Mouse (Mus musculus) limb, embryonic 12.5 days (tissue): Measurements from ENCODE around the gene 2300002M23Rik. TPM values are rescaled to one million over a fixed set of nuclear protein-coding genes. Genes with fewer than 3 reads are reported as not detected.

Experiments
- ATAC-seq: fragments of 200-750 bp; cut with Nextera tagmentation; 2 replicates; pipeline ENCODE4 v1.8.0; 2017; ENCODE audit warnings: low read depth, moderate TSS enrichment; ENCODE audit not compliant: insufficient number of reproducible peaks, insufficient read depth, low FRiP score, low TSS enrichment
- H3K27ac ChIP-seq: fragments of 300-500 bp; sonication (generic); 2 replicates; pipeline ENCODE4 v1.5.1; 2016; ENCODE audit warnings: mild to moderate bottlenecking, moderate library complexity
- H3K27me3 ChIP-seq: fragments of 300-500 bp; sonication (generic); 2 replicates; pipeline ENCODE4 v1.6.1; 2016; ENCODE audit warnings: mild to moderate bottlenecking, moderate library complexity
- H3K36me3 ChIP-seq: fragments of 300-500 bp; sonication (generic); 2 replicates; pipeline ENCODE4 v1.6.1; 2016; ENCODE audit warnings: mild to moderate bottlenecking, moderate library complexity
- H3K4me1 ChIP-seq: fragments of 300-500 bp; sonication (generic); replicated peaks from 2 replicates; pipeline ENCODE4 v1.6.1; 2016
- H3K4me2 ChIP-seq: fragments of 300-500 bp; sonication (generic); 2 replicates; pipeline ENCODE4 v1.6.1; 2016; ENCODE audit warnings: mild to moderate bottlenecking, moderate library complexity
- H3K4me3 ChIP-seq: fragments of 300-500 bp; sonication (generic); replicated peaks from 2 replicates; pipeline ENCODE4 v1.5.1; 2016; ENCODE audit warnings: mild to moderate bottlenecking
- H3K9ac ChIP-seq: fragments of 300-500 bp; sonication (generic); replicated peaks from 2 replicates; pipeline ENCODE4 v1.6.1; 2016; ENCODE audit warnings: mild to moderate bottlenecking, moderate library complexity
- H3K9me3 ChIP-seq: fragments of 300-500 bp; sonication (generic); 2 replicates; pipeline ENCODE4 v1.6.1; 2016; ENCODE audit warnings: mild to moderate bottlenecking, moderate library complexity
- WGBS: fragments of 180-500 bp; shearing (Covaris S2); methylation state at CpG from one replicate; pipeline ENCODE4 v1.1.7; 2016; 5-methylcytosine and 5-hydroxymethylcytosine counted together
- polyA plus RNA-seq: library from polyadenylated mRNA; unstranded; fragments of >200 nt; fragmentation: Nextera tagmentation; extraction: Ambion mirVana; gene quantifications from 2 replicates; pipeline ENCODE4 v1.2.1, GENCODE M21; 2016

Gene 2300002M23Rik
- polyA plus RNA-seq, 1 experiment from 2014 or later: not detected

GRCm38 (mm10) chr17:35543412-35543861 is 23.8 kb upstream of the 2300002M23Rik start:
- no peak overlapping the region for H3K27ac ChIP-seq
- no peak overlapping the region for H3K4me2 ChIP-seq
- H3K4me1 ChIP-seq: no peaks in the 10 kb centered on the region
- no peaks in the 10 kb centered on the region for H3K9me3 ChIP-seq
- no peak overlapping the region for H3K4me3 ChIP-seq
- no peaks in the 10 kb centered on the region for H3K36me3 ChIP-seq
- H3K27me3 ChIP-seq: no peaks in the 10 kb centered on the region
- WGBS: 65% methylated on average over 14 of the region's 14 CpGs
- no peak for ATAC-seq
- no peak overlapping the region for H3K9ac ChIP-seq

GRCm38 (mm10) chr17:35544001-35544400 is 23.2 kb upstream of the 2300002M23Rik start:
- H3K9ac ChIP-seq: no peak overlapping the region
- ATAC-seq: no peak
- H3K4me3 ChIP-seq: no peak overlapping the region
- no peaks in the 10 kb centered on the region for H3K36me3 ChIP-seq
- no peak overlapping the region for H3K27ac ChIP-seq
- no peaks in the 10 kb centered on the region for H3K9me3 ChIP-seq
- H3K27me3 ChIP-seq: no peaks in the 10 kb centered on the region
- H3K4me2 ChIP-seq: no peak overlapping the region
- WGBS: 84% methylated on average over 6 of the region's 6 CpGs
- no peaks in the 10 kb centered on the region for H3K4me1 ChIP-seq

- H3K27me3 ChIP-seq: no peaks in the 10 kb centered on the region
- 39% methylated on average over 6 of the region's 6 CpGs for WGBS
- no peaks in the 10 kb centered on the region for H3K4me1 ChIP-seq
- H3K9ac ChIP-seq: no peak overlapping the region
- H3K4me3 ChIP-seq: no peak overlapping the region
- no peak overlapping the region for H3K27ac ChIP-seq
- H3K4me2 ChIP-seq: no peak overlapping the region
- H3K9me3 ChIP-seq: no peaks in the 10 kb centered on the region
- no peak for ATAC-seq
- no peaks in the 10 kb centered on the region for H3K36me3 ChIP-seq
Measured at GRCm38 (mm10) chr17:35544680-35545079, 22.6 kb upstream of the 2300002M23Rik start.

GRCm38 (mm10) chr17:35547465-35547864 is 19.8 kb upstream of the 2300002M23Rik start:
- H3K9me3 ChIP-seq: no peaks in the 10 kb centered on the region
- no peaks in the 10 kb centered on the region for H3K4me1 ChIP-seq
- no peaks in the 10 kb centered on the region for H3K36me3 ChIP-seq
- H3K27me3 ChIP-seq: no peaks in the 10 kb centered on the region
- 61% methylated on average over 2 of the region's 2 CpGs for WGBS
- H3K4me3 ChIP-seq: no peak overlapping the region
- no peak overlapping the region for H3K9ac ChIP-seq
- ATAC-seq: no peak
- no peak overlapping the region for H3K27ac ChIP-seq
- no peak overlapping the region for H3K4me2 ChIP-seq

GRCm38 (mm10) chr17:35548636-35549035 is 18.6 kb upstream of the 2300002M23Rik start:
- Histone ChIP-seq H3K9ac (no peak overlapping the region), H3K36me3 (no peaks in the 10 kb centered on the region), H3K4me1 (no peaks in the 10 kb centered on the region), H3K4me3 (no peak overlapping the region), H3K27ac (no peak overlapping the region), H3K9me3 (no peaks in the 10 kb centered on the region), H3K4me2 (no peak overlapping the region), H3K27me3 (no peaks in the 10 kb centered on the region)
- no peak for ATAC-seq
- WGBS: 32% methylated on average over 5 of the region's 5 CpGs

- Histone ChIP-seq H3K27me3 (no peaks in the 10 kb centered on the region), H3K27ac (no peak overlapping the region), H3K4me3 (no peak overlapping the region), H3K9ac (no peak overlapping the region), H3K9me3 (no peaks in the 10 kb centered on the region), H3K36me3 (no peaks in the 10 kb centered on the region), H3K4me2 (no peak overlapping the region), H3K4me1 (no peaks in the 10 kb centered on the region)
- ATAC-seq: no peak
- WGBS: 64% methylated on average over 15 of the region's 15 CpGs
Measured at GRCm38 (mm10) chr17:35549437-35550142, 17.7 kb upstream of the 2300002M23Rik start.

- no peak overlapping the region for H3K4me2 ChIP-seq
- H3K36me3 ChIP-seq: no peaks in the 10 kb centered on the region
- H3K4me3 ChIP-seq: no peak overlapping the region
- no peaks in the 10 kb centered on the region for H3K27me3 ChIP-seq
- 95% methylated on average over 4 of the region's 4 CpGs for WGBS
- H3K9me3 ChIP-seq: no peaks in the 10 kb centered on the region
- no peak overlapping the region for H3K9ac ChIP-seq
- no peak overlapping the region for H3K27ac ChIP-seq
- no peak for ATAC-seq
- no peaks in the 10 kb centered on the region for H3K4me1 ChIP-seq
Measured at GRCm38 (mm10) chr17:35550143-35550494, 17.1 kb upstream of the 2300002M23Rik start.

GRCm38 (mm10) chr17:35550871-35551270 is 16.4 kb upstream of the 2300002M23Rik start:
- Histone ChIP-seq H3K4me3 (no peak overlapping the region), H3K4me2 (no peak overlapping the region), H3K36me3 (no peaks in the 10 kb centered on the region), H3K4me1 (no peaks in the 10 kb centered on the region), H3K9ac (no peak overlapping the region), H3K9me3 (no peaks in the 10 kb centered on the region), H3K27ac (no peak overlapping the region), H3K27me3 (no peaks in the 10 kb centered on the region)
- WGBS: 39% methylated on average over 8 of the region's 8 CpGs
- ATAC-seq: no peak

GRCm38 (mm10) chr17:35551881-35552414 is 15.3 kb upstream of the 2300002M23Rik start, which contains the start of gene Cdsn:
TSS of gene Cdsn (plus strand) at chr17:35552128.
- Histone ChIP-seq H3K27ac (no peak within 1 kb of the TSS), H3K4me1 (no peaks in the 10 kb centered on the region), H3K27me3 (no peaks in the 10 kb centered on the region), H3K36me3 (no peaks in the 10 kb centered on the region), H3K4me2 (no peak within 1 kb of the TSS), H3K9me3 (no peaks in the 10 kb centered on the region), H3K4me3 (no peak within 1 kb of the TSS), H3K9ac (no peak within 1 kb of the TSS)
- ATAC-seq: no peak
- 79% methylated on average over 10 of the region's 10 CpGs for WGBS

- Histone ChIP-seq H3K4me3 (no peak overlapping the region), H3K27ac (no peak overlapping the region), H3K4me1 (no peaks in the 10 kb centered on the region), H3K4me2 (no peak overlapping the region), H3K9ac (no peak overlapping the region), H3K36me3 (no peaks in the 10 kb centered on the region), H3K9me3 (no peaks in the 10 kb centered on the region), H3K27me3 (no peaks in the 10 kb centered on the region; the same call in 1 of the 2 replicates)
- no peak for ATAC-seq
- WGBS: 78% methylated on average over 5 of the region's 5 CpGs
Measured at GRCm38 (mm10) chr17:35554321-35554720, 12.9 kb upstream of the 2300002M23Rik start.

- no peak overlapping the region for H3K4me2 ChIP-seq
- no peaks in the 10 kb centered on the region for H3K9me3 ChIP-seq
- H3K27ac ChIP-seq: no peak overlapping the region
- no peak overlapping the region for H3K4me3 ChIP-seq
- H3K27me3 ChIP-seq: no peaks in the 10 kb centered on the region; the same call in 1 of the 2 replicates
- WGBS: 90% methylated on average over 18 of the region's 18 CpGs
- H3K4me1 ChIP-seq: no peaks in the 10 kb centered on the region
- no peaks in the 10 kb centered on the region for H3K36me3 ChIP-seq
- ATAC-seq: no peak
- no peak overlapping the region for H3K9ac ChIP-seq
Measured at GRCm38 (mm10) chr17:35554761-35555397, 12.4 kb upstream of the 2300002M23Rik start.
